Mouse (Mus musculus) liver, embryonic 16.5 days (tissue): ENCODE data around the gene St3gal2. TPM values are rescaled to one million over a fixed set of nuclear protein-coding genes. Genes with fewer than 3 reads are reported as not detected.
"Not testable (repeated sequence)": the region's sequence is repeated elsewhere in the genome, so short reads cannot be mapped to it uniquely, and the experiment has no call there.

Experiments
- ATAC-seq: fragments of 200-750 bp; cut with Nextera tagmentation; 2 replicates; pipeline ENCODE4 v1.8.0; 2017; ENCODE audit warnings: low read depth, mild to moderate bottlenecking, moderate number of reproducible peaks, moderate library complexity
- H3K27ac ChIP-seq: fragments of 300-500 bp; sonication (generic); 2 replicates; pipeline ENCODE4 v1.5.1; 2014; ENCODE audit warnings: mild to moderate bottlenecking, low read length
- H3K27me3 ChIP-seq: fragments of 300-500 bp; sonication (generic); 2 replicates; pipeline ENCODE4 v1.6.1; 2014; ENCODE audit warnings: low read depth, low read length, mixed read lengths; ENCODE audit not compliant: control insufficient read depth, insufficient read depth
- H3K36me3 ChIP-seq: fragments of 300-500 bp; sonication (generic); 2 replicates; pipeline ENCODE4 v1.6.1; 2014; ENCODE audit warnings: mild to moderate bottlenecking; ENCODE audit not compliant: control insufficient read depth, insufficient read depth
- H3K4me1 ChIP-seq: fragments of 300-500 bp; sonication (generic); 2 replicates; pipeline ENCODE4 v1.6.1; 2014; ENCODE audit warnings: low read depth, low read length, mixed read lengths; ENCODE audit not compliant: control insufficient read depth
- H3K4me2 ChIP-seq: fragments of 300-500 bp; sonication (generic); 2 replicates; pipeline ENCODE4 v1.6.1; 2014; ENCODE audit warnings: low read depth, low read length, mixed read lengths
- H3K4me3 ChIP-seq: fragments of 300-500 bp; sonication (generic); 2 replicates; pipeline ENCODE4 v1.5.1; 2014; ENCODE audit warnings: low read depth, mild to moderate bottlenecking, low read length
- H3K9ac ChIP-seq: fragments of 300-500 bp; sonication (generic); 2 replicates; pipeline ENCODE4 v1.6.1; 2014; ENCODE audit warnings: low read depth, low read length
- H3K9me3 ChIP-seq: fragments of 300-500 bp; sonication (generic); replicated peaks from 2 replicates; pipeline ENCODE4 v1.6.1; 2016; ENCODE audit warnings: low read length; ENCODE audit not compliant: control insufficient read depth
- whole genome bisulfite sequencing: fragments of 180-500 bp; shearing (Covaris S2); extraction: QIAGEN DNeasy Blood & Tissue Kit; methylation state at CpG from one replicate; pipeline ENCODE4 v1.1.7; 2014; ENCODE audit not compliant: insufficient replicate concordance; 5-methylcytosine and 5-hydroxymethylcytosine counted together
- polyA plus RNA-seq: library from polyadenylated mRNA; unstranded; fragments of >200 nt; fragmentation: Nextera tagmentation; extraction: Ambion mirVana; gene quantifications from 2 replicates; pipeline ENCODE4 v1.2.1, GENCODE M21; 2015

Gene St3gal2
- polyA plus RNA-seq, 1 experiment from 2014 or later = 23.7 TPM

DNA sequence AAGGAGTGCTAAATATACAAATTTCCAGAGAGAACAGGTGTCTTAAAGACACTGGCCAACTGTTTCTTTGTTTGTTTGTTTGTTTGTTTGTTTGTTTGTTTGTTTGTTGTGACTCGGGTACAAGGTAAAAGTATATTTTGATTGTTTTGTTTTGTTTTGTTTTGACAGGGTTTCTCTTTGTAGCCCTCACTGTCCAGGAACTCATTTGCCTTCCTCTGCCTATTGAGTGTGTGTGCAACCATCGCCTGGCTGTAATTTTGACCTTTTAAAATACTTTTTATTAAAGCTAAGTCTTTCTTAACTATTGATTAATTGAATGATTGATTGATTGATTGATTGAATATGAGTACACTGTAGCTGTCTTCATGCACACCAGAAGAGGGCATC lies 17.1 kb upstream of the St3gal2 start:
- 31% methylated on average over 2 of the region's 2 CpGs for WGBS
- H3K36me3 ChIP-seq = no peaks in the 10 kb centered on the region; the same call in 1 of the 2 replicates
- peak overlapping the region; percentile 86 for H3K4me3 ChIP-seq
- H3K9ac ChIP-seq = no peak overlapping the region
- no peaks in the 10 kb centered on the region for H3K27me3 ChIP-seq
- H3K4me2 ChIP-seq = peak overlapping the region; percentile 83
- H3K4me1 ChIP-seq = peaks cover 7% of the 10 kb centered on the region
- ATAC-seq = no peak
- H3K27ac ChIP-seq = no peak overlapping the region
- no peaks in the 10 kb centered on the region for H3K9me3 ChIP-seq

DNA sequence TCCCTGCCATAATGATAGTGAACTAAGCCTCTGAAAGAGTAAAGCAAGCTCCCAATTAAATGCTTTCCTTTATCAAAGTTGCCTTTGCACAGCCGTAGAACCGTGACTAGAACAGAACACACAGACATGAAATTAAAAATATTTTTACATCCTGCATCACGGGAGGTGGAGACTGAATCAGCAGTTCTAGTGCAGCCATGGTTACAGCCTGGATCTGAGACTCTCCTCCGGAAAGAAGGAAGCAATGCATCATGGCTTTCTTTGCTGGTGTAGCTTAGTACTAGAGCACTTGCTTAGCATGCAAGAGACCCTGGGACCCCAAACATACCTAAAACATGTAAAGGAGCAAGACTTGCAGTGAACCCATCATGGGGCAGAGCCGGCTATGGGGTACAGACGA lies 14.3 kb upstream of the St3gal2 start:
- no peak for ATAC-seq
- H3K27me3 ChIP-seq = no peaks in the 10 kb centered on the region
- WGBS = 73% methylated on average over 6 of the region's 6 CpGs
- no peak overlapping the region for H3K4me2 ChIP-seq
- no peak overlapping the region for H3K27ac ChIP-seq
- H3K4me3 ChIP-seq = no peak overlapping the region
- H3K9ac ChIP-seq = no peak overlapping the region
- H3K36me3 ChIP-seq = no peaks in the 10 kb centered on the region
- peaks cover 7% of the 10 kb centered on the region for H3K4me1 ChIP-seq
- no peaks in the 10 kb centered on the region for H3K9me3 ChIP-seq

DNA sequence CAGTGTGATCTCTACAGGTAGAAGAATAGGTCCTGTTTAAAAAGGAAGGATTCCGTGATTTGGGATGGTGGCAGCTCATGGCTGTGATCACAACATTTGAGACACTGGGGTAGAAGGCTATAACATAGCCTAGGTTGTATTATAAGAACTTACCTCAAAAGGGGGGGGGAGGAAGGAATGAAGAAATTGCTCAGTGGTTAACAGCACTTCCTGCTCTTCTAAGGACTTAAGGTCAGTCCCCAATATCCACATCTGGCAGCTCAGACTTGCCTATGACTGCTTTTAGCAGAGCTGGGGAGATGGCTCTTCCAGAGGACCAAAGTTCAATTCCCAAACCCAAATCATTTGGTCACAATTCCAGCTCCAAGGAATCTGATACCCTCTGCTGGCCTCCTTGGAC lies 13.0 kb upstream of the St3gal2 start:
- Histone ChIP-seq H3K4me3 (no peak overlapping the region), H3K36me3 (no peaks in the 10 kb centered on the region), H3K9me3 (no peaks in the 10 kb centered on the region), H3K27me3 (no peaks in the 10 kb centered on the region), H3K27ac (no peak overlapping the region), H3K4me1 (peaks cover under 1% of the 10 kb centered on the region), H3K9ac (no peak overlapping the region), H3K4me2 (no peak overlapping the region)
- 63% methylated on average over 1 of the region's 1 CpGs for WGBS
- no peak for ATAC-seq

DNA sequence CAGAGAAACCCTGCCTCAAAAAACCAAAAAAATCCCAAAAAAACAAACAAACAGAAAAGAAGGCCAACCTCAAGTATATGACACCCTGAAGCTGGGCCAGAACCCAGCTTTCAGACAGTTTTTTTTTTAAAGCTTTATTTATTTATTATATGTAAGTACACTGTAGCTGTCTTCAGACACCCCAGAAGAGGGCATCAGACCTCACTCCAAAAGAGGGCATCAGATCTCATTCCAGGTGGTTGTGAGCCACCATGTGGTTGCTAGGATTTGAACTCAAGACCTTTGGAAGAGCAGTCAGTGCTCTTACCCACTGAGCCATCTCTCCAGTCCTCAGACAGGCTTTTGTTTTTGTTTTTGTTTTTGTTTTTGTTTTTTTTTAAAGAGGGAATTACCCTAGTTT lies 9.9 kb upstream of the St3gal2 start:
- H3K9ac ChIP-seq, H3K4me1 ChIP-seq, H3K4me3 ChIP-seq, H3K27me3 ChIP-seq, H3K27ac ChIP-seq, H3K36me3 ChIP-seq, H3K9me3 ChIP-seq, ATAC-seq, H3K4me2 ChIP-seq: not testable (repeated sequence)

DNA sequence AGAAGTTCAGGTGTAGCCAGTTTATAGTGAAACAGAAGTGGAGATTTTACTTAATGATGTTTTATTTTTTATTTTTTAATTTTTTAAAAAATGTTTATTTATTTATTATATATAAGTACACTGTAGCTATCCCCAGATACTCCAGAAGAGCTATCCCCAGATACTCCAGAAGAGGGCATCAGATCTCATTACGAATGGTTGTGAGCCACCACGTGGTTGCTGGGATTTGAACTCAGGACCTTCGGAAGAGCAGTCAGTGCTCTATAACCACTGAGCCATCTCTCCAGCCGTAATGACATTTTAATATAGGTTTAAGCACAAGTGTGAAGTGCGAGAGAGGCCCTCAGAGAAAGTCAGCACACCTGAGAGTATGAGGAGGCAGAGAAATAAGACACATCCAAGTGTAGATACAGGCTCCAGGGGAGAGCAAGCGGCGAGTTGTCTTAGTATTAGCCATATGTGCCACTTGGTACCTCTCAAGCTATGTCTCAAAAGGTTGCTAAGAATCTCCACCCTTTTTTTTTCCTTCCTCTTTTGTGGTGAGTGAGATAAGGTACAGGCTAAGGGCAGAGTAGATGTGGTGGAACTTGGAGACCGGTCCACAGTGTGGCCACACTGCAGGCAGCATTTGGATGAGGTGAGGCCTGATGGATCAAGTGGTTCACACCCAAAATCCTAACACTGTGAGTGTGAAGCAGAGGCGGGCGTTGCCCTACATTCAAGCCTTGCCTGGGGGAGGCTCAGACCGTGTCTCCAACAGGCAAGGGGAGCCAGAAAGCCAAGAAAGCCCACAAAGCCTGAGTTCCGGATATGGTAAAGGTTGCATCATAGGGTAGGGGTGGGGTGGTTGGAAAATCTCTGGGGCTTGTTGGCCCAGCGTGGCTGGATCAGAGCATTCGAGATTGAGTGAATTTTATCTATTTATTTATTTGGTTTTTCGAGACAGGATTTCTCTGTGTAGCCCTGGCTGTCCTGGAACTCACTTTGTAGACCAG lies 7.8 kb upstream of the St3gal2 start:
- Histone ChIP-seq H3K4me1 (peaks cover 6% of the 10 kb centered on the region), H3K36me3 (no peaks in the 10 kb centered on the region), H3K4me3 (no peak overlapping the region), H3K27me3 (no peaks in the 10 kb centered on the region), H3K4me2 (0 out of 2 replicates have a peak overlapping the region, but pooled peaks have one; percentile 18), H3K27ac (peak overlapping the region; percentile 61), H3K9ac (no peak overlapping the region), H3K9me3 (no peaks in the 10 kb centered on the region)
- ATAC-seq = peak; percentile 77
- WGBS = 33% methylated on average over 15 of the region's 15 CpGs

DNA sequence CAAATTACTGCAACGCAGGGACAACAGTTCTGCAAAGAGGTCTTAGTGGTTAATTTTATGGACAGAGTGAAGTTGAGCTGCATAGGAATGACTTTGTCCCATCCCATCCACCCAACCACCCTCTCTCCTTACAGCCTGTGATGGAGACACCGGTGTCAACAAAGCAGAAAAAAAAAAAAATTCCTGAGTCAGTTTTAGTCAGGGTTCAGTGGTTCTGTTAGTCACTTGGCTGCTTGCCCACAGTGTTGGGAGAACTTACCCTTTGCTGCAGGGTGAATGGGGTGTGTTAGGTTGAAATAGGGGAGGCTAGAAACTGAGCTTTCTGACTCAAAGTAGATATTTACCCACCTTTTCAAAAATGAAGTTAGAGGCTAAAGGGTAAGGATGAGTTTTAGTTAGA lies 2.3 kb upstream of the St3gal2 start:
- no peak overlapping the region for H3K27ac ChIP-seq
- peaks cover 30% of the 10 kb centered on the region for H3K4me1 ChIP-seq
- 53% methylated on average over 2 of the region's 2 CpGs for WGBS
- no peak overlapping the region for H3K4me3 ChIP-seq
- H3K9ac ChIP-seq = no peak overlapping the region
- no peaks in the 10 kb centered on the region for H3K27me3 ChIP-seq
- ATAC-seq = no peak
- no peaks in the 10 kb centered on the region for H3K9me3 ChIP-seq
- no peak overlapping the region for H3K4me2 ChIP-seq
- H3K36me3 ChIP-seq = no peaks in the 10 kb centered on the region

DNA sequence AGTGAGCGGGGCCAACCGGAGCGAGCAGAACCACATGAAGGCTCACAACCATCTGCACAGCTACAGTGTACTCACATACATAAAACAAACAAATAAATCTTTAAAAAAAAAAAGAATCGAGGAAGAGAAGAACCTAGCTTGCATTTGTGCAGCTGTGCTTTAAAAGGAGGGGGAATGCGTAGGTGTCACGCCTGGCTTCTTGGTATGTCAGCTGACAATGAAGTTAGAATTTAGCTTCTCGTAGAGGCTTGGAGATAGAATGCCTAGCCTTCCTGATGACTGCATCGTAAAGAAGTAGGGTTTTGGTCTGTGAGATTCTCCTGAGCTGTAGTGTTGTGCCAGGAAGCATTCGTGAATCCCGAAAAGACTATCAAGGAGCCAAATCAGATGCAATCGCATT lies 1.7 kb upstream of the St3gal2 start:
- Histone ChIP-seq H3K9me3 (no peaks in the 10 kb centered on the region), H3K27ac (no peak overlapping the region), H3K27me3 (no peaks in the 10 kb centered on the region), H3K4me2 (no peak overlapping the region), H3K9ac (no peak overlapping the region), H3K4me3 (no peak overlapping the region), H3K4me1 (peaks cover 36% of the 10 kb centered on the region), H3K36me3 (no peaks in the 10 kb centered on the region)
- no peak for ATAC-seq
- WGBS = 82% methylated on average over 11 of the region's 11 CpGs

DNA sequence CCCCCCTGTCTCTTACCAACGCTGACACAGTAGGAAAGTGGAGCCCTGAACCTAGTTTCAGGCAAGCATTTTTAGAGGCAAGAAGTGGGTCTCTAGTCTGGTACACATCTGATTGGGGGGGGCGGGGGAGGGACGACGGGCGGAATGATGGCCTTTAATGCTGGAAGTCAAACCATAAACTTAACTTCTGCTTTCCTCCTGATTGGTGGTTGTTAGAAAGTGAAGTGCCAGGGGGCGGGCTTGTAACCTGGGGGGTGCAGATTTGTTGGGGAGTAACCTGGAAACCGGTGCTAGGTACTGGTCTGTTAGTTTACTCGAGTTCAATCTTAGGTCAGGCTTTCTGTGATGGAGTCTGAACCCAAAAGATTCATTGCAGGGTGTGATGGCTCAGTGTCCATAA lies 1.3 kb upstream of the St3gal2 start:
- no peak for ATAC-seq
- 45% methylated on average over 8 of the region's 8 CpGs for WGBS
- Histone ChIP-seq H3K9ac (no peak overlapping the region), H3K4me3 (no peak overlapping the region), H3K27me3 (no peaks in the 10 kb centered on the region), H3K4me1 (peaks cover 40% of the 10 kb centered on the region), H3K4me2 (no peak overlapping the region), H3K9me3 (no peaks in the 10 kb centered on the region), H3K27ac (no peak overlapping the region), H3K36me3 (no peaks in the 10 kb centered on the region)

DNA sequence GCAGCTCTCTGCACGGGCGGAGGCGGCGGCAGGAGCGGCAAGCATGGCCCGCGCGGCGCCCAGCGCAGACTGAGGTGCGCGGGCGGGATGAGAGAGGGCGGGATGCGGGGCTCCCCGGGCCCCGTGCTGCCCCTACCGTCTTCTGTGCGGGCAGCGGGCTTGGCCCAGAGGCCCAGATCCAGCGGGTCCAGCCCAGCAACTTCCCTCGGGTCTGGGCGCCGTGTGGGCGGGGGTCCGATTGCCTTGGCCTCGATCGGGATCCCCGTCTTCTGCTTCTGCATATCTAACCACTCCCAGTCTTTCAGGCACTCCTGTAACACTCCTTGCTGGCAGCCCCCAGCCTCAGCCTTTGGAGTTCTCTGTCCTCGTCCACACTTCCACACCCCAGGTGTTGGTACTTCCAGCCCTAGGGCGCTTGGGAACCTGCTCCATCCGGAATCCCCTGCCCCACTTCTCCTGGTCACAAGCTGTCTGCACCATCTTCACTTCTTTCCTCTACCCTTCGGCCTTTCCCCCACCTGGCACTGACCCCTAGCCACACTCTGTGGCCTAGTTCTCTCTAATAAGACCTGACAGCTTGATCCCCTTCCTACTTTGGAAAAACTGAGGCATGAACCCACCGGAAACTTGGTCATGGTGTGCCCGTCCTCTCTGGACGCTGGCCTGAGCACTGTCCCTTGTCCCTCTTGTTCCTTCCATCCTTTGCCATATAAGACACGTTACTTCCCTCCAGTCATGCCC lies 480 bp downstream of the St3gal2 start:
- peak overlapping the region; percentile 75 for H3K4me2 ChIP-seq
- H3K4me3 ChIP-seq = peak overlapping the region; percentile 88
- ATAC-seq = peak; percentile 2
- peaks cover 53% of the 10 kb centered on the region for H3K4me1 ChIP-seq
- H3K27ac ChIP-seq = peak overlapping the region; percentile 93
- H3K9me3 ChIP-seq = no peaks in the 10 kb centered on the region
- peaks cover 3% of the 10 kb centered on the region for H3K36me3 ChIP-seq
- 3% methylated on average over 36 of the region's 37 CpGs for WGBS
- peak overlapping the region; percentile 92 for H3K9ac ChIP-seq
- no peaks in the 10 kb centered on the region for H3K27me3 ChIP-seq
